Mouse (Mus musculus) forebrain, postnatal 0 days (tissue): ENCODE data around the gene Cog6. TPM values are rescaled to one million over a fixed set of nuclear protein-coding genes. Genes with fewer than 3 reads are reported as not detected.

Experiments used
- ATAC-seq: fragments of 200-750 bp; cut with Nextera tagmentation; 2 replicates; pipeline ENCODE4 v1.8.0; 2017; ENCODE audit warnings: mild to moderate bottlenecking, moderate library complexity
- DNase-seq: peaks from one replicate; pipeline ENCODE4 v3.0.0-alpha.2; 2015
- H3K27ac ChIP-seq: fragments of 300-500 bp; sonication (generic); 2 replicates; pipeline ENCODE4 v1.5.1; 2014; ENCODE audit warnings: low read depth, mild to moderate bottlenecking, antibody characterized with exemption, low read length, moderate library complexity, mixed read lengths
- H3K27me3 ChIP-seq: fragments of 300-500 bp; sonication (generic); 2 replicates; pipeline ENCODE4 v1.6.1; 2014; ENCODE audit warnings: mild to moderate bottlenecking, low read length, mixed read lengths; ENCODE audit not compliant: insufficient read depth
- H3K36me3 ChIP-seq: fragments of 300-500 bp; sonication (generic); 2 replicates; pipeline ENCODE4 v1.6.1; 2014; ENCODE audit warnings: mild to moderate bottlenecking, moderate library complexity; ENCODE audit not compliant: insufficient read depth
- H3K4me1 ChIP-seq: fragments of 300-500 bp; sonication (generic); 2 replicates; pipeline ENCODE4 v1.6.1; 2014; ENCODE audit warnings: antibody characterized with exemption; ENCODE audit not compliant: insufficient read depth
- H3K4me2 ChIP-seq: fragments of 300-500 bp; sonication (generic); 2 replicates; pipeline ENCODE4 v1.6.1; 2014; ENCODE audit warnings: low read depth, mild to moderate bottlenecking, moderate library complexity
- H3K4me3 ChIP-seq: fragments of 300-500 bp; sonication (generic); 2 replicates; pipeline ENCODE4 v1.5.1; 2014; ENCODE audit warnings: low read depth, low read length, mixed read lengths
- H3K9ac ChIP-seq: fragments of 300-500 bp; sonication (generic); 2 replicates; pipeline ENCODE4 v1.6.1; 2014; ENCODE audit warnings: mild to moderate bottlenecking
- H3K9me3 ChIP-seq: fragments of 300-500 bp; sonication (generic); 2 replicates; pipeline ENCODE4 v1.6.1; 2016; ENCODE audit warnings: low read length
- CTCF ChIP-seq: sonication (generic); IDR thresholded peaks from 2 replicates; pipeline ENCODE4 v1.5.1; 2016; ENCODE audit warnings: antibody characterized with exemption, control low read depth, low read depth
- WGBS: fragments of 180-500 bp; shearing (Covaris S2); extraction: QIAGEN DNeasy Blood & Tissue Kit; methylation state at CpG from one replicate; pipeline ENCODE4 v1.1.7; 2014; 5-methylcytosine and 5-hydroxymethylcytosine counted together
- polyA plus RNA-seq: library from polyadenylated mRNA; unstranded; fragments of >200 nt; fragmentation: Nextera tagmentation; extraction: Ambion mirVana; gene quantifications from 2 replicates; pipeline ENCODE4 v1.2.1, GENCODE M21; 2015
- total RNA-seq: library from RNA; depleted of rRNA; stranded (reverse); fragments of >200 nt; gene quantifications from 2 replicates; pipeline ENCODE4 v1.2.3, GENCODE M21; 2014; rRNA removed

Cog6 gene
- total and polyA plus RNA-seq, 2 experiments from 2014 or later, result 31.3 to 42.8 TPM

DNA sequence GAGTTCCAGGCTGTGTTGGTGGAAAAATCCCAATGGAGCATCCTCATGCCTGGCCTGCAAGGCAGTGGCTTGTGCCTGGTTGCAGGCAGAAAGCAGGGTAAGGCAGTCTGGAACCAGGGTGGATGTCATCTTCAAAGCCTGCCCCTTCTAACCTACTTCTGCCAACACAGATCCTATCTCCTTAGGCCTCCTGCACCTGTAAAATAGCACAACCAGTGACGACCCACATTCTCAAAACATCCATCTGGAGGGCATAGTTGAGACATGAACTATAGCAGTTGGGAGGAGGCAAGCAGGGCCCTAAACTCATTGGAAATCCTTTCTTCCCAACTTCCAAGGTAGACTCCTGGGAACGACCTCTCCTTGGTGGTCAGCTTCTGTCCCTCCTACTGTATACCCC, 85.1 kb downstream of the Cog6 start:
- no peak overlapping the region for H3K27ac ChIP-seq
- no peak for TF ChIP-seq CTCF
- H3K27me3 ChIP-seq, result no peaks in the 10 kb centered on the region
- H3K4me1 ChIP-seq, result no peaks in the 10 kb centered on the region
- H3K4me3 ChIP-seq, result no peak overlapping the region
- no peak overlapping the region for H3K4me2 ChIP-seq
- H3K36me3 ChIP-seq, result no peaks in the 10 kb centered on the region
- DNase-seq (no peak), ATAC-seq (no peak)
- no peak overlapping the region for H3K9ac ChIP-seq
- H3K9me3 ChIP-seq, result no peaks in the 10 kb centered on the region
- WGBS, result 87% methylated on average over 2 of the region's 2 CpGs

Other genes with a start within 250 kb of the Cog6 start
- gene Lhfp, start 24.3 kb upstream of the Cog6 start, total RNA-seq, result 44.7 and 48.0 TPM in 2 replicates
- 60.8 and 74.1 TPM in 2 replicates for gene Lhfp, start 24.3 kb upstream of the Cog6 start, polyA plus RNA-seq